Mouse (Mus musculus): Measurements from ENCODE around the gene Tmem101. TPM values are rescaled to one million over a fixed set of nuclear protein-coding genes. Genes with fewer than 3 reads are reported as not detected.
"Not testable (repeated sequence)": the region's sequence is repeated elsewhere in the genome, so short reads cannot be mapped to it uniquely, and the experiment has no call there.

Gene Tmem101
- polyA plus RNA-seq, 1 experiment from 2014 or later, result 41.6 TPM

GRCm38 (mm10) chr11:102184646-102185495 is 28.7 kb upstream of the Tmem101 start, which contains the start of gene Lsm12:
Lsm12 (minus strand) TSS chr11:102185296.
- Histone ChIP-seq H3K36me3 (peaks cover 26% of the 10 kb centered on the region), H3K9me3 (no peaks in the 10 kb centered on the region), H3K27me3 (no peaks in the 10 kb centered on the region), H3K4me1 (peaks cover 27% of the 10 kb centered on the region), H3K4me2 (replicated peaks) (peak within 1 kb of the TSS; percentile 62), H3K9ac (replicated peaks) (peak within 1 kb of the TSS; percentile 88), H3K4me3 (peak within 1 kb of the TSS; percentile 71), H3K27ac (replicated peaks) (peak within 1 kb of the TSS; percentile 95)
- peak; percentile 90 for ATAC-seq (replicated peaks)
- under 1% methylated on average over 69 of the region's 70 CpGs for WGBS

DNA sequence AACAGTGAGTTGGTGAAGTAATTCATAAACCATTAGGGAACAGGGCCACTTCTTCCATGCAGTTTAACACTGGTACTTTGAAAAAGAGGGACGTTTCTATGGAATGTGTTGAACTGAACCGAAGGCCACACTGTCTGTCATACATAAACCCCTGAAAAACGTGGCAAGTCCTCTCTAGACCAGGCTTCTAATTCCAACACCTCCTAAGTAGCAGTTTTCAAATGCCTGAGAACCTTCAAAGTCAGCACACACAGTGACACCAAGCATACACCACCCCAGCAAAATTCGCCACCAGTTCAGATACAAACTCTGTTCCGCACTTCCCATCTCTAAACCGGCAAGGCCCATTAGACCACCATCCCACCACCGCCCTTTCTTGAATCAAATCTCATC is 28.0 kb upstream of the Tmem101 start:
- Histone ChIP-seq H3K36me3 (peaks cover 33% of the 10 kb centered on the region), H3K27me3 (no peaks in the 10 kb centered on the region), H3K4me1 (peaks cover 23% of the 10 kb centered on the region), H3K4me3 (peak overlapping the region; percentile 71), H3K4me2 (replicated peaks) (peak overlapping the region; percentile 62), H3K9me3 (no peaks in the 10 kb centered on the region), H3K27ac (replicated peaks) (peak overlapping the region; percentile 95), H3K9ac (replicated peaks) (peak overlapping the region; percentile 88)
- no peak for ATAC-seq (replicated peaks)
- 5% methylated on average over 7 of the region's 7 CpGs for WGBS

- H3K27ac ChIP-seq (replicated peaks), result no peak overlapping the region
- no peak overlapping the region for H3K4me2 ChIP-seq (replicated peaks)
- H3K9me3 ChIP-seq, result no peaks in the 10 kb centered on the region
- H3K36me3 ChIP-seq, result peaks cover 46% of the 10 kb centered on the region
- ATAC-seq (replicated peaks), result no peak
- H3K4me1 ChIP-seq, result peaks cover 17% of the 10 kb centered on the region
- H3K4me3 ChIP-seq, result no peak overlapping the region
- H3K27me3 ChIP-seq, result no peaks in the 10 kb centered on the region
- H3K9ac ChIP-seq (replicated peaks), result no peak overlapping the region
Observed at GRCm38 (mm10) chr11:102179836-102180235, 23.6 kb upstream of the Tmem101 start.

DNA sequence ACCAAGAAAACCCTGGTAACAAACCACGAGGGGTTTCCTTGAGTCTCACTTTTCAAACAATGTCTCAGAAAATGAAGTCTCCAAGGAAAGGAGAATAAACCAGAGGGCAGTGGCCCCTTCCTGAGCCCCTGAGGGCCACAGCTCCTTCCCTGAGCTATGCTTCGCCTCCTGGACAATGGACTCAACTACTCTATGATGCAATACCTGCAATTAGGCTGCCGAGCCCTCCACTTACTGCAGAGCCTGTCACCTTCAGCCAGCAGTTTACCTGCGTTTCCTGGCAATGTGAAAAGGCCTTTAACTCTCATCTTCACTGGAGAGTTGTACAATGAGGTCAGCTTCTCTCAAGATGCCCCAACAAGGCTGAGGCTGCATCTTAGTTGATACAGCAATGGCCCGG is 12.5 kb upstream of the Tmem101 start:
- no peak overlapping the region for H3K27ac ChIP-seq (replicated peaks)
- no peak overlapping the region for H3K4me3 ChIP-seq
- H3K4me1 ChIP-seq, result peaks cover 6% of the 10 kb centered on the region
- H3K36me3 ChIP-seq, result peaks cover 33% of the 10 kb centered on the region
- 90% methylated on average over 5 of the region's 5 CpGs for WGBS
- H3K9ac ChIP-seq (replicated peaks), result no peak overlapping the region
- H3K4me2 ChIP-seq (replicated peaks), result no peak overlapping the region
- no peaks in the 10 kb centered on the region for H3K27me3 ChIP-seq
- no peak for ATAC-seq (replicated peaks)
- no peaks in the 10 kb centered on the region for H3K9me3 ChIP-seq

- WGBS, result 88% methylated on average over 5 of the region's 5 CpGs
- Histone ChIP-seq H3K9ac (replicated peaks) (no peak overlapping the region), H3K4me1 (peaks cover 6% of the 10 kb centered on the region), H3K27me3 (no peaks in the 10 kb centered on the region), H3K4me3 (no peak overlapping the region), H3K4me2 (replicated peaks) (no peak overlapping the region), H3K36me3 (peaks cover 43% of the 10 kb centered on the region), H3K9me3 (no peaks in the 10 kb centered on the region), H3K27ac (replicated peaks) (0 out of 2 replicates have a peak overlapping the region, but pooled peaks have one; percentile 38)
- ATAC-seq (replicated peaks), result no peak
Observed at GRCm38 (mm10) chr11:102167539-102167938, 11.3 kb upstream of the Tmem101 start.

GRCm38 (mm10) chr11:102165971-102166722 is 9.9 kb upstream of the Tmem101 start:
- Histone ChIP-seq H3K4me2 (replicated peaks) (no peak overlapping the region), H3K27me3 (no peaks in the 10 kb centered on the region), H3K9ac (replicated peaks) (no peak overlapping the region), H3K27ac (replicated peaks) (no peak overlapping the region; the same call in 1 of the 2 replicates), H3K9me3 (no peaks in the 10 kb centered on the region), H3K4me3 (no peak overlapping the region), H3K36me3 (peaks cover 53% of the 10 kb centered on the region), H3K4me1 (peaks cover 6% of the 10 kb centered on the region)
- no peak for ATAC-seq (replicated peaks)
- WGBS, result 67% methylated on average over 6 of the region's 6 CpGs

DNA sequence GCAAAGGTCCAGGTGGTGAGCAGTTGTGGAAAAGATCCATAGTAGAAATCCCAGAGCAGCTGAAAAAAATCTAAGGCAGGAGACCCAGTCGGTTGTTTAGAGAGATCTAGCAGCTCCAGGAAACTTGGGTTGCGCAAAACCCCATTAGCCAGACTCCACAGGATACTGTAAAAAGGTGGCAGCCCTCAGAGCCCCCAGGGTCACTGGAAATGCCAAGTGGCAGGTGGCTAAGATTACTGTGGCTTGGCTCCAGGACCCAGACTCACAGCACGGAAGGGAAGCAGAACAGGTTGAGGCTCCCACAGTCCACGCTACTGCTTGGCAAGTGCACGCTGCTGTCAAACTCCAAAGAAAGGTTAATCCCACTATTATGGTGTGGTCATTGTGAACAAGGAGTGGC is 3.6 kb upstream of the Tmem101 start:
- no peak for ATAC-seq (replicated peaks)
- no peak overlapping the region for H3K27ac ChIP-seq (replicated peaks)
- peaks cover 36% of the 10 kb centered on the region for H3K36me3 ChIP-seq
- no peak overlapping the region for H3K4me2 ChIP-seq (replicated peaks)
- no peaks in the 10 kb centered on the region for H3K9me3 ChIP-seq
- H3K27me3 ChIP-seq, result no peaks in the 10 kb centered on the region
- H3K4me1 ChIP-seq, result peaks cover 10% of the 10 kb centered on the region
- H3K4me3 ChIP-seq, result no peak overlapping the region
- WGBS, result 73% methylated on average over 5 of the region's 5 CpGs
- no peak overlapping the region for H3K9ac ChIP-seq (replicated peaks)

- H3K27me3 ChIP-seq; H3K9ac ChIP-seq (replicated peaks); H3K4me2 ChIP-seq (replicated peaks); ATAC-seq (replicated peaks); H3K4me3 ChIP-seq; H3K9me3 ChIP-seq; H3K27ac ChIP-seq (replicated peaks): not testable (repeated sequence)
- 76% methylated on average over 2 of the region's 2 CpGs for WGBS
- Histone ChIP-seq H3K36me3 (peaks cover 27% of the 10 kb centered on the region), H3K4me1 (peaks cover 12% of the 10 kb centered on the region)
Observed at GRCm38 (mm10) chr11:102158024-102158423, 1.8 kb upstream of the Tmem101 start.

GRCm38 (mm10) chr11:102156786-102157089 is 534 bp upstream of the Tmem101 start:
- 0 out of 2 replicates have a peak overlapping the region, but pooled peaks have one; percentile 75 for H3K9ac ChIP-seq (replicated peaks)
- no peaks in the 10 kb centered on the region for H3K9me3 ChIP-seq
- no peaks in the 10 kb centered on the region for H3K27me3 ChIP-seq
- H3K4me2 ChIP-seq (replicated peaks), result 0 out of 2 replicates have a peak overlapping the region, but pooled peaks have one; percentile 79
- peak overlapping the region; percentile 80; the same call in 1 of the 2 replicates for H3K4me3 ChIP-seq
- peaks cover 21% of the 10 kb centered on the region for H3K36me3 ChIP-seq
- WGBS, result 17% methylated on average over 1 of the region's 1 CpGs
- H3K4me1 ChIP-seq, result peaks cover 12% of the 10 kb centered on the region
- H3K27ac ChIP-seq (replicated peaks), result no peak overlapping the region
- 0 out of 2 replicates have a peak, but pooled peaks have one; percentile 17 for ATAC-seq (replicated peaks)

- WGBS, result 12% methylated on average over 34 of the region's 34 CpGs
- H3K27me3 ChIP-seq, result peaks cover 68% of the 10 kb centered on the region
- no peaks in the 10 kb centered on the region for H3K36me3 ChIP-seq
- peaks cover 13% of the 10 kb centered on the region for H3K4me1 ChIP-seq
- no peak overlapping the region for H3K4me2 ChIP-seq (replicated peaks)
- no peaks in the 10 kb centered on the region for H3K9me3 ChIP-seq
- ATAC-seq (replicated peaks), result no peak
- no peak overlapping the region for H3K9ac ChIP-seq (replicated peaks)
- H3K4me3 ChIP-seq, result no peak overlapping the region
- no peak overlapping the region for H3K27ac ChIP-seq (replicated peaks)
Observed at GRCm38 (mm10) chr11:102147213-102147989, 8.8 kb downstream of the Tmem101 start.

DNA sequence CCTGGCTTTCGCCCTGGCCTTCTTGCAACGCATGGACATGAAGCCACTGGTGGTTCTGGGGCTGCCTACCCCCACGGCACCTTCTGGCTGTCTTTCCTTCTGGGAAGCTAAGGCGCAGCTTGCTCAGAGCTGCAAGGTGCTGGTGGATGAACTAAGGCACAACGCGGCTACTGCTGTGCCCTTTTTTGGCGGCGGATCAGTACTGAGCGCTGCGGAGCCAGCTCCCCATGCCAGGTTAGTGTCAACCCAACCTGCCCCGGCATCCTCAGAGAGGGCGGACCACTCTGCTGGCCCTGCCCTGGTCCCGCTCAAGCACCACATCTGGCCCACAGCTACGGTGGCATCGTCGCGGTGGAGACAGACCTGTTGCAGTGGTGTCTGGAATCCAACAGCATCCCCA is 9.7 kb downstream of the Tmem101 start:
- no peaks in the 10 kb centered on the region for H3K36me3 ChIP-seq
- no peak for ATAC-seq (replicated peaks)
- 9% methylated on average over 17 of the region's 17 CpGs for WGBS
- H3K9ac ChIP-seq (replicated peaks), result no peak overlapping the region
- no peak overlapping the region for H3K4me2 ChIP-seq (replicated peaks)
- peaks cover 13% of the 10 kb centered on the region for H3K4me1 ChIP-seq
- peaks cover 68% of the 10 kb centered on the region for H3K27me3 ChIP-seq
- no peaks in the 10 kb centered on the region for H3K9me3 ChIP-seq
- H3K4me3 ChIP-seq, result no peak overlapping the region
- no peak overlapping the region for H3K27ac ChIP-seq (replicated peaks)

- Histone ChIP-seq H3K4me3 (no peak overlapping the region), H3K4me2 (replicated peaks) (no peak overlapping the region)
- WGBS, result 4% methylated on average over 16 of the region's 16 CpGs
Observed at GRCm38 (mm10) chr11:102146005-102146404, 10.2 kb downstream of the Tmem101 start.

More at GRCm38 (mm10) chr11:102146005-102146404, 10.2 kb downstream of the Tmem101 start:
- Histone ChIP-seq H3K36me3 (no peaks in the 10 kb centered on the region), H3K4me1 (peaks cover 13% of the 10 kb centered on the region), H3K9me3 (no peaks in the 10 kb centered on the region), H3K9ac (replicated peaks) (no peak overlapping the region), H3K27me3 (peaks cover 68% of the 10 kb centered on the region), H3K27ac (replicated peaks) (no peak overlapping the region)
- ATAC-seq (replicated peaks), result no peak

Data from forebrain, embryonic 15.5 days (tissue).